Mouse (Mus musculus): ENCODE measurements around the gene Rtkn2. TPM values are rescaled to one million over a fixed set of nuclear protein-coding genes. Genes with fewer than 3 reads are reported as not detected.

The Rtkn2 gene
- total and polyA plus RNA-seq, 3 experiments: 0.11 TPM; not detected in 2

- peaks cover 42% of the 10 kb centered on the region for H3K9me3 ChIP-seq (replicated peaks)
- ATAC-seq (ENCODE audit: extremely low read depth, insufficient number of reproducible peaks, low FRiP score, poor library complexity, severe bottlenecking): no peak
- H3K4me3 ChIP-seq (ENCODE audit: low read depth, low read length): no peak overlapping the region
- TF ChIP-seq POLR2AphosphoS5 (IDR thresholded peaks at IDR 0.05; ENCODE audit: insufficient replicate concordance, low read depth, low read length) (no peak), CTCF (IDR thresholded peaks at IDR 0.05; ENCODE audit: low read depth, low read length) (no peak), TAL1 (conservative IDR thresholded peaks at IDR 0.05; ENCODE audit: low read depth, low read length) (no peak), GATA1 (IDR thresholded peaks at IDR 0.05; ENCODE audit: borderline replicate concordance, low read length) (no peak), GATA2 (IDR thresholded peaks at IDR 0.05; ENCODE audit: borderline replicate concordance, low read depth, low read length) (no peak)
- DNase-seq (ENCODE audit: low spot score): no peak
- H3K36me3 ChIP-seq (replicated peaks): no peaks in the 10 kb centered on the region
- H3K4me1 ChIP-seq (ENCODE audit: insufficient read depth, low read depth, low read length): no peaks in the 10 kb centered on the region
- no peaks in the 10 kb centered on the region for H3K27me3 ChIP-seq (ENCODE audit: insufficient read depth, low read length)
These were observed 72.9 kb downstream of the Rtkn2 start for GRCm38 (mm10) chr10:68052307-68052706.

GRCm38 (mm10) chr10:68054131-68054530 is 74.8 kb downstream of the Rtkn2 start:
- DNase-seq (ENCODE audit: low spot score): no peak
- TF ChIP-seq CTCF (IDR thresholded peaks at IDR 0.05; ENCODE audit: low read depth, low read length) (no peak), GATA2 (IDR thresholded peaks at IDR 0.05; ENCODE audit: borderline replicate concordance, low read depth, low read length) (no peak), TAL1 (conservative IDR thresholded peaks at IDR 0.05; ENCODE audit: low read depth, low read length) (no peak), GATA1 (IDR thresholded peaks at IDR 0.05; ENCODE audit: borderline replicate concordance, low read length) (no peak), POLR2AphosphoS5 (IDR thresholded peaks at IDR 0.05; ENCODE audit: insufficient replicate concordance, low read depth, low read length) (no peak)
- Histone ChIP-seq H3K9me3 (replicated peaks) (peaks cover 39% of the 10 kb centered on the region), H3K27me3 (ENCODE audit: insufficient read depth, low read length) (no peaks in the 10 kb centered on the region), H3K4me1 (ENCODE audit: insufficient read depth, low read depth, low read length) (no peaks in the 10 kb centered on the region), H3K4me3 (ENCODE audit: low read depth, low read length) (no peak overlapping the region), H3K36me3 (replicated peaks) (no peaks in the 10 kb centered on the region)
- no peak for ATAC-seq (ENCODE audit: extremely low read depth, insufficient number of reproducible peaks, low FRiP score, poor library complexity, severe bottlenecking)

- ATAC-seq (ENCODE audit: extremely low read depth, insufficient number of reproducible peaks, low FRiP score, poor library complexity, severe bottlenecking) (no peak), DNase-seq (ENCODE audit: low spot score) (no peak)
- H3K4me3 ChIP-seq (ENCODE audit: low read depth, low read length): no peak overlapping the region
- no peak for TF ChIP-seq GATA1 (IDR thresholded peaks at IDR 0.05; ENCODE audit: borderline replicate concordance, low read length)
- no peak for TF ChIP-seq POLR2AphosphoS5 (IDR thresholded peaks at IDR 0.05; ENCODE audit: insufficient replicate concordance, low read depth, low read length)
- TF ChIP-seq CTCF (IDR thresholded peaks at IDR 0.05; ENCODE audit: low read depth, low read length): no peak
- no peak for TF ChIP-seq TAL1 (conservative IDR thresholded peaks at IDR 0.05; ENCODE audit: low read depth, low read length)
- TF ChIP-seq GATA2 (IDR thresholded peaks at IDR 0.05; ENCODE audit: borderline replicate concordance, low read depth, low read length): no peak
- H3K4me1 ChIP-seq (ENCODE audit: insufficient read depth, low read depth, low read length): no peaks in the 10 kb centered on the region
- H3K36me3 ChIP-seq (replicated peaks): no peaks in the 10 kb centered on the region
- no peaks in the 10 kb centered on the region for H3K27me3 ChIP-seq (ENCODE audit: insufficient read depth, low read length)
- H3K9me3 ChIP-seq (replicated peaks): peaks cover 38% of the 10 kb centered on the region
These were observed 75.3 kb downstream of the Rtkn2 start for GRCm38 (mm10) chr10:68054706-68055105.

- H3K27me3 ChIP-seq (ENCODE audit: insufficient read depth, low read length): no peaks in the 10 kb centered on the region
- no peaks in the 10 kb centered on the region for H3K4me1 ChIP-seq (ENCODE audit: insufficient read depth, low read depth, low read length)
- H3K4me3 ChIP-seq (ENCODE audit: low read depth, low read length): no peak overlapping the region
- TF ChIP-seq GATA2 (IDR thresholded peaks at IDR 0.05; ENCODE audit: borderline replicate concordance, low read depth, low read length) (no peak), POLR2AphosphoS5 (IDR thresholded peaks at IDR 0.05; ENCODE audit: insufficient replicate concordance, low read depth, low read length) (no peak), GATA1 (IDR thresholded peaks at IDR 0.05; ENCODE audit: borderline replicate concordance, low read length) (no peak), TAL1 (conservative IDR thresholded peaks at IDR 0.05; ENCODE audit: low read depth, low read length) (no peak), CTCF (IDR thresholded peaks at IDR 0.05; ENCODE audit: low read depth, low read length) (no peak)
- ATAC-seq (ENCODE audit: extremely low read depth, insufficient number of reproducible peaks, low FRiP score, poor library complexity, severe bottlenecking) (no peak), DNase-seq (ENCODE audit: low spot score) (no peak)
- peaks cover 31% of the 10 kb centered on the region for H3K9me3 ChIP-seq (replicated peaks)
- H3K36me3 ChIP-seq (replicated peaks): no peaks in the 10 kb centered on the region
These were observed 78.5 kb downstream of the Rtkn2 start for GRCm38 (mm10) chr10:68057841-68058240.

GRCm38 (mm10) chr10:68058378-68058777 is 79.0 kb downstream of the Rtkn2 start:
- ATAC-seq (ENCODE audit: extremely low read depth, insufficient number of reproducible peaks, low FRiP score, poor library complexity, severe bottlenecking) (no peak), DNase-seq (ENCODE audit: low spot score) (no peak)
- Histone ChIP-seq H3K9me3 (replicated peaks) (peaks cover 32% of the 10 kb centered on the region), H3K4me3 (ENCODE audit: low read depth, low read length) (no peak overlapping the region), H3K27me3 (ENCODE audit: insufficient read depth, low read length) (no peaks in the 10 kb centered on the region), H3K36me3 (replicated peaks) (no peaks in the 10 kb centered on the region), H3K4me1 (ENCODE audit: insufficient read depth, low read depth, low read length) (no peaks in the 10 kb centered on the region)
- TF ChIP-seq CTCF (IDR thresholded peaks at IDR 0.05; ENCODE audit: low read depth, low read length): no peak
- no peak for TF ChIP-seq GATA1 (IDR thresholded peaks at IDR 0.05; ENCODE audit: borderline replicate concordance, low read length)
- no peak for TF ChIP-seq TAL1 (conservative IDR thresholded peaks at IDR 0.05; ENCODE audit: low read depth, low read length)

GRCm38 (mm10) chr10:68060590-68061248 is 81.3 kb downstream of the Rtkn2 start:
- ATAC-seq (ENCODE audit: extremely low read depth, insufficient number of reproducible peaks, low FRiP score, poor library complexity, severe bottlenecking): no peak
- Histone ChIP-seq H3K4me1 (ENCODE audit: insufficient read depth, low read depth, low read length) (no peaks in the 10 kb centered on the region), H3K4me3 (ENCODE audit: low read depth, low read length) (no peak overlapping the region), H3K9me3 (replicated peaks) (peaks cover 38% of the 10 kb centered on the region), H3K36me3 (replicated peaks) (no peaks in the 10 kb centered on the region), H3K27me3 (ENCODE audit: insufficient read depth, low read length) (no peaks in the 10 kb centered on the region)
- DNase-seq (ENCODE audit: low spot score): no peak
- TF ChIP-seq POLR2AphosphoS5 (IDR thresholded peaks at IDR 0.05; ENCODE audit: insufficient replicate concordance, low read depth, low read length): no peak
- no peak for TF ChIP-seq TAL1 (conservative IDR thresholded peaks at IDR 0.05; ENCODE audit: low read depth, low read length)
- no peak for TF ChIP-seq CTCF (IDR thresholded peaks at IDR 0.05; ENCODE audit: low read depth, low read length)
- no peak for TF ChIP-seq GATA2 (IDR thresholded peaks at IDR 0.05; ENCODE audit: borderline replicate concordance, low read depth, low read length)
- no peak for TF ChIP-seq GATA1 (IDR thresholded peaks at IDR 0.05; ENCODE audit: borderline replicate concordance, low read length)

Measured in G1E (cell line).